Mouse (Mus musculus) lung, postnatal 0 days (tissue): ENCODE data around the gene Hdac7.

Experiments
- CTCF ChIP-seq: IDR thresholded peaks from 2 replicates; pipeline ENCODE4 v1.5.1; 2016; ENCODE audit warnings: antibody characterized with exemption, mild to moderate bottlenecking
- EP300 ChIP-seq: IDR thresholded peaks from 2 replicates; pipeline ENCODE4 v1.6.1; 2016; ENCODE audit warnings: antibody characterized with exemption, mild to moderate bottlenecking, control low read depth

GRCm38 (mm10) chr15:97749841-97750240 lies 94.5 kb downstream of the Hdac7 start:
- TF ChIP-seq EP300, result no peak
- no peak for TF ChIP-seq CTCF
